In genomic region chr17:25225659-25226058, GRCm38 (mm10) we compare ENCODE assay signal across 1 mouse cellular context.
TF ChIP-seq lines count a peak whose summit lies in the region.

No protein-coding gene starts in this region.

TF ChIP-seq in CH12.LX, 34 proteins besides CTCF, POLR2A, EP300 and RAD21:
- TF ChIP-seq SIN3A (IDR thresholded peaks at IDR 0.05; ENCODE audit: low read length): no peak
- TF ChIP-seq ETS1 (conservative IDR thresholded peaks at IDR 0.05; ENCODE audit: low read depth, low read length): no peak
- no peak for TF ChIP-seq MYC (IDR thresholded peaks at IDR 0.05; ENCODE audit: low read depth, low read length)
- no peak for TF ChIP-seq JUN (IDR thresholded peaks at IDR 0.05; ENCODE audit: insufficient read depth, low read depth, low read length)
- no peak for TF ChIP-seq ZC3H11A (IDR thresholded peaks at IDR 0.05; ENCODE audit: low read depth, low read length)
- no peak for TF ChIP-seq JUND (conservative IDR thresholded peaks at IDR 0.05; ENCODE audit: low read depth, low read length)
